Mouse (Mus musculus) lung, adult 2 months (tissue): ENCODE measurements around the gene Kcnh4.

ENCODE experiments used
- CTCF ChIP-seq: fragments of 200-500 bp; IDR thresholded peaks from 2 replicates; pipeline ENCODE4 v1.5.1; 2011; ENCODE audit warnings: mild to moderate bottlenecking, low read length, control low read depth; ENCODE audit not compliant: insufficient read depth
- POLR2A ChIP-seq: fragments of 200-500 bp; IDR thresholded peaks from 2 replicates; pipeline ENCODE4 v1.6.1; 2011; ENCODE audit warnings: low read depth, mild to moderate bottlenecking, control low read depth, low read length, borderline replicate concordance; ENCODE audit errors: extremely low read depth

DNA sequence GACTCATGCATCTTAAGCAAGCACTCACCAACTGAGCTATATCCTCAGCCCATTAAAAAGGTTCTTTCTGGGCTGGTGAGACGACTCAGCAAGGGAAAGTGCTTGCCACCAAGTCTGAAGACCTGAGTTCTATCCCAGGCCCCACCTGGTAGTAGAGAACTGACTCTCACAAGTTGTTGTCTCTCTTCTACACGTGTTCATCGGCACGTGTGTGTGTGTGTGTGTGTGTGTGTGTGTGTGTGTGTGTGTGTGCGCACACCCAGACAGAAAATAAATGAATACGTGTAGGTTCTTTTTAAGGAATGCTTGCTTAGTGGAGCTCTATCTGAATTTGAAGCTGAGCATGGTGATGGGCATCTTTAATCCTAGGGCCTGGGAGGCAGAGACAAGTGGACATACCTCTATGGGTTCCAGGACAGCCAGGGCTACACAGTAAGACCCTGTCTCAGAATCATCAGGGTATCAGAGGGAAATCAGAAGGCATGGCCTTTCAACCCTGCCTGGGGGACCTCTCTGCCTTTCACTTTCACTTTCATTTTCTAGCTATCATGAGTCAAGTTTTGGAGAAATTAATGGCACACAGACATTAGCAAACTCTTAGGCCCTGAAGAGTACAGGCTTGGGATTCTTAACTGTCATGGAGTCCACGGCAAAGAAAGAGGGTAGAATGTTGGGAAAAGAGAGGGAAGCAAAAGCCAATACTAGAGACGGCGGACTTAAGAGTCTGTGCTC lies 24.4 kb downstream of the Kcnh4 start:
- TF ChIP-seq CTCF (no peak), POLR2A (no peak)
